Mouse (Mus musculus) intestine, embryonic 14.5 days (tissue): ENCODE measurements around the gene Fgf9. TPM values are rescaled to one million over a fixed set of nuclear protein-coding genes. Genes with fewer than 3 reads are reported as not detected.

Source experiments
- ATAC-seq: fragments of 200-750 bp; cut with Nextera tagmentation; replicated peaks from 2 replicates; pipeline ENCODE4 v1.8.0; 2017; ENCODE audit warnings: low read depth, moderate number of reproducible peaks, moderate TSS enrichment, moderate library complexity; ENCODE audit not compliant: low FRiP score, low TSS enrichment
- DNase-seq: peaks from one replicate; pipeline ENCODE4 v3.0.0-alpha.2; 2018; ENCODE audit warnings: low spot score
- H3K27ac ChIP-seq: fragments of 300-500 bp; sonication (generic); 2 replicates; pipeline ENCODE4 v1.5.1; 2014; ENCODE audit warnings: low read depth, mild to moderate bottlenecking, control low read depth
- H3K27me3 ChIP-seq: fragments of 300-500 bp; sonication (generic); replicated peaks from 2 replicates; pipeline ENCODE4 v1.6.1; 2014; ENCODE audit warnings: low read length, control low read depth; ENCODE audit not compliant: control insufficient read depth, insufficient read depth
- H3K36me3 ChIP-seq: fragments of 300-500 bp; sonication (generic); 2 replicates; pipeline ENCODE4 v1.6.1; 2014; ENCODE audit warnings: low read length, control low read depth; ENCODE audit not compliant: control insufficient read depth, insufficient read depth
- H3K4me1 ChIP-seq: fragments of 300-500 bp; sonication (generic); replicated peaks from 2 replicates; pipeline ENCODE4 v1.6.1; 2014; ENCODE audit warnings: low read length, control low read depth, mixed read lengths; ENCODE audit not compliant: control insufficient read depth, insufficient read depth
- H3K4me2 ChIP-seq: fragments of 300-500 bp; sonication (generic); 2 replicates; pipeline ENCODE4 v1.6.1; 2014; ENCODE audit warnings: low read length
- H3K4me3 ChIP-seq: fragments of 300-500 bp; sonication (generic); 2 replicates; pipeline ENCODE4 v1.5.1; 2014; ENCODE audit warnings: low read depth, low read length, control low read depth, mixed read lengths
- H3K9ac ChIP-seq: fragments of 300-500 bp; sonication (generic); 2 replicates; pipeline ENCODE4 v1.6.1; 2014; ENCODE audit warnings: mild to moderate bottlenecking, low read length
- H3K9me3 ChIP-seq: fragments of 300-500 bp; sonication (generic); 2 replicates; pipeline ENCODE4 v1.6.1; 2016; ENCODE audit warnings: low read length, control low read depth; ENCODE audit not compliant: control insufficient read depth
- WGBS: fragments of 180-500 bp; shearing (Covaris S2); extraction: QIAGEN DNeasy Blood & Tissue Kit; methylation state at CpG from one replicate; pipeline ENCODE4 v1.1.7; 2014; 5-methylcytosine and 5-hydroxymethylcytosine counted together
- polyA plus RNA-seq: library from polyadenylated mRNA; unstranded; fragments of >200 nt; fragmentation: Nextera tagmentation; extraction: Ambion mirVana; gene quantifications from 2 replicates; pipeline ENCODE4 v1.2.1, GENCODE M21; 2014

Gene Fgf9
- polyA plus RNA-seq, 1 experiment from 2014 or later: 21.1 TPM

DNA sequence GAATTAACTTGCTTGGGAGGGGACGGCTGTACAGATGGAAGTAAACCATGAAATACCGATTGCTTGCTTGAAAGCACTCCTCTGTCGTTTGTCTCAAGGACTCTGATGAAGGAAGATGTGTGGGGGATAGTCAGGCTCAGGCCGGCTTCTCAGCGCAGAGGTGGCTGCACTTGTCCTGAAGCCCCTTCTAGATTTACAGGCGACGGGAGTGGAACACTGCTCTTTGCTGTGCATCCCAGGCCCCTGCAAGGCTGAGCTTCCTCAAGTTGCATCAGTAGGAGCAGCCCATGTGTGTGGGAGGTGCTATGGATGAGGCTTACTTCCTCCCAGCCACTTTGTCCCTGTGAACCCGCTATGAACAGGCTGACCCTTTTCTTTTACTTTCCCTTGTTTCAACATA, 33.9 kb downstream of the Fgf9 start:
- no peak for ATAC-seq
- H3K4me3 ChIP-seq: no peak overlapping the region

DNA sequence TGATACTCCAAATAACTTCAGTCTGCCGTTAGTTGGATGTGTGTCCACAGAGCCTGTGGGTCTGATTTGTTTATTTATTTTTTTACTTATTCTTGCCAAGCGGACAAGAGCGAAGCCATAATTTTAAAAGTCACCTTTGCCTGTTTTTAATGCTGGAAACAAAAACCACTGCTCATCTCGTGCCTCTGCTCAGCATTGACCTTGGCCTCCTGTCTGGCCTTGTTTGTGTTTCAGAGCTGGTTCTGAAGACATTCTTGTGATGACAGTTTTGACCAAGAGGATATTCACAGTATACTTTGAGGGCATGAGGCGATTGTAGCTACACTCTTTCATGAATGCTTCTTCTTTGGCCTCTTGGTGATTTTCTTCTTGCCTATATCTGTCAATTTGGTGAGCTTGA, 35.2 kb downstream of the Fgf9 start:
- H3K4me2 ChIP-seq: no peak overlapping the region
- H3K36me3 ChIP-seq: no peaks in the 10 kb centered on the region
- no peak overlapping the region for H3K27ac ChIP-seq
- DNase-seq: no peak
- no peaks in the 10 kb centered on the region for H3K9me3 ChIP-seq
- no peak overlapping the region for H3K9ac ChIP-seq
- no peaks in the 10 kb centered on the region for H3K4me1 ChIP-seq
- no peak overlapping the region for H3K4me3 ChIP-seq
- ATAC-seq: no peak
- no peaks in the 10 kb centered on the region for H3K27me3 ChIP-seq
- WGBS: 67% methylated on average over 5 of the region's 5 CpGs

More for the DNA sequence above, 33.9 kb downstream of the Fgf9 start:
- Histone ChIP-seq H3K4me2 (no peak overlapping the region), H3K27me3 (no peaks in the 10 kb centered on the region), H3K9ac (no peak overlapping the region), H3K4me1 (no peaks in the 10 kb centered on the region), H3K36me3 (no peaks in the 10 kb centered on the region), H3K9me3 (no peaks in the 10 kb centered on the region), H3K27ac (no peak overlapping the region)
- WGBS: 54% methylated on average over 8 of the region's 8 CpGs
- DNase-seq: no peak

DNA sequence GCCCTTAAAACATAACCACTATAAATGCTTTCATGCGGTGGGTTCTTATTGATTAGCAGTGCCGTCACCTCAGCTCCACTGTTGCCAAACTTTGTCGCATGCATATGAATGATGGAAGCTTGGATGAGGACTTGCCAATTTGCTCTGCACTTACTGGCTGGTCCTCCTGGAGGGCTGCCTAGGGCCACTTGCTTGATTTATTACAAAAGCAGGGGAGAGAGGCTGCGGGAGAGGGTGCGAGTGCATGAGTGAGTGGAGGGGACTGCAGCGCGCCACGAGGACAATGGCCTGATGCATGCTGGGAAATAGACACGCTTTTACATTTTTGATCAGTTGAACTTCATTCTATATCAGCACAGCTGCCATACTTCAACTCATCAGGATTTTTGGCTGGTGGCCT, 39.3 kb downstream of the Fgf9 start:
- no peak for ATAC-seq
- Histone ChIP-seq H3K9me3 (no peaks in the 10 kb centered on the region), H3K4me2 (no peak overlapping the region), H3K4me1 (no peaks in the 10 kb centered on the region), H3K9ac (no peak overlapping the region), H3K4me3 (no peak overlapping the region), H3K27me3 (no peaks in the 10 kb centered on the region), H3K27ac (no peak overlapping the region), H3K36me3 (no peaks in the 10 kb centered on the region; the same call in 1 of the 2 replicates)
- 87% methylated on average over 9 of the region's 9 CpGs for WGBS
- DNase-seq: no peak

DNA sequence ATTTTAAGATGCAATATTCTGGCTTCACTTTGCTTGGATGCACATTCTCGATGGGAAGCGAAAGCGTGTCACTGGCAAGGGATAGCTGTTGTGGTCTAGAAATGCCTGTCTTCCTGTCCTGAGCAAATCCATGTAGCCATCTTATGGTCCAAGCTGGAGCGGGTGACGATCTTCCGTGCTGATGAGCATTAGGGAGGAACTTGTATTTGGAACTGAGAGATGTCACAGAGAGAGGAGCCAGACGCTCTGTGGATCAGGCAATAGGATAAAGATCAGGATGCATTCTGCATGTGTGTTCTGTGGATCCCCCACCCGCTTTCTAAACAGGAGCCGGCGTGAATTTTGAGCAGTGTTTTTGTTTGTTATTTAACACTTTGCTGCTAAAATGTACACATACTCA, 41.2 kb downstream of the Fgf9 start:
- Histone ChIP-seq H3K4me2 (no peak overlapping the region), H3K9ac (no peak overlapping the region), H3K27me3 (no peaks in the 10 kb centered on the region), H3K4me3 (no peak overlapping the region), H3K9me3 (no peaks in the 10 kb centered on the region), H3K4me1 (no peaks in the 10 kb centered on the region), H3K27ac (no peak overlapping the region), H3K36me3 (no peaks in the 10 kb centered on the region; the same call in 1 of the 2 replicates)
- WGBS: 88% methylated on average over 10 of the region's 10 CpGs
- DNase-seq: no peak
- no peak for ATAC-seq

DNA sequence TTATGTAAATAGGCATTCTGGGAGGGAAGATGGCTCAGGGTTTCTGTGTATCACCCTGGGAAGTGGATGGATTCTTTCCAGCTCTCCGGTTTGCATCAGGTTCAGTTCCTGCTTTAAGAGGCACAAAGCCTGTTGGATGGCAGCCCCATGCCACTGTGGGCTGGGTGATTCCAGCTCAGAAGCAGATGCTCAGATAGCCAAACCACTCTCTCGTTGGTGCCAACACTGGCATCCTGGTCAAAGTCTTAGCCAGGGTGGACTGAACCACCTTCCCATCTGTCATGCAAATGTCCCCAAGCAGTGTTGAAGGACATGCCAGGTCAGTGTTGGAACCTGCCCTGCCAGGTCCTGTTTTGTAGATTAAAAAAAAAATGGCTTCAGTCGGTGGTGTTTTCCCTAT, 42.0 kb downstream of the Fgf9 start:
- Histone ChIP-seq H3K9me3 (no peaks in the 10 kb centered on the region), H3K4me2 (no peak overlapping the region), H3K27me3 (no peaks in the 10 kb centered on the region), H3K27ac (no peak overlapping the region), H3K4me3 (no peak overlapping the region), H3K4me1 (no peaks in the 10 kb centered on the region), H3K36me3 (no peaks in the 10 kb centered on the region; the same call in 1 of the 2 replicates), H3K9ac (no peak overlapping the region)
- DNase-seq: no peak
- WGBS: 76% methylated on average over 3 of the region's 3 CpGs
- ATAC-seq: no peak

DNA sequence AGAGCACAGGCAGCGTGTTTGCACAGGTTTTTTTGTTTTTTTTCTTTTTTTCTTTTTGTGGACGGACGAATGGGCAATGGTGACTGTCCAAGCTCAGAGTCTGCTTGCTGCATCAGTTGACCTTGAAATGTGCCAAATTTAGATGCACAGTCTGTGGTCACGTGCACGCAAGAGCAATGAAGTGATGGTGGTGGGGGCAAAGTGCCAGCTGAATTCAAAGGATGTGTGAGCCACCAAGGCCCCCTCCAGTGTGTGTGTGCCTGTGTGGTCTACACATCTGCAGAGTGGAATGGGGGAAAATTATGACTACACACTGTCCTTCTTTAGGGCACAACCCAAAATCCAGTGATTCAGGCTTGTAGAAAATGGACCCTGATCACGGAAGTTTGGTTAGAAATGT, 42.8 kb downstream of the Fgf9 start:
- DNase-seq: no peak
- Histone ChIP-seq H3K27ac (no peak overlapping the region), H3K9me3 (no peaks in the 10 kb centered on the region), H3K27me3 (no peaks in the 10 kb centered on the region), H3K9ac (no peak overlapping the region), H3K4me2 (no peak overlapping the region), H3K36me3 (no peaks in the 10 kb centered on the region; the same call in 1 of the 2 replicates), H3K4me1 (no peaks in the 10 kb centered on the region), H3K4me3 (no peak overlapping the region)
- 68% methylated on average over 6 of the region's 6 CpGs for WGBS
- no peak for ATAC-seq

DNA sequence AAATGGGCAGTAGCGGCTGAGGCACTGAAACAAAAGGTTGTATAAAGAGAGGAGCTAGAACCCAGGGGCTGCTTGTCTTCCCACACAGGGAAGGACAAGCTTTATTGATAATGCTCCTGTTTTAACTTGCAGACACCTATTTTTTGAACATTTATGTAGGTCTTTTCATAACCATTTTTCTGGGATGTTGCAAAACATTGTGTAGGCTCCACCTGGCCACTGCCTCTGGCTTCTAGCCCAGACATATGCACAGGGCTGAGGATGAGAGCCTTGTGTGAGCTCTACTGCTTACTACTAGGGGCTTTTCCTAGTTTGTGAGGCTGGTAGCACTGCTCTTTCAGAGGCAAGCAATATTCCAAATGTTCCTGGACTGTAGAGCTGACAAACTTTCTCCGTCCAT, 43.8 kb downstream of the Fgf9 start:
- no peaks in the 10 kb centered on the region; the same call in 1 of the 2 replicates for H3K36me3 ChIP-seq
- 84% methylated on average over 2 of the region's 2 CpGs for WGBS
- no peak for ATAC-seq

DNA sequence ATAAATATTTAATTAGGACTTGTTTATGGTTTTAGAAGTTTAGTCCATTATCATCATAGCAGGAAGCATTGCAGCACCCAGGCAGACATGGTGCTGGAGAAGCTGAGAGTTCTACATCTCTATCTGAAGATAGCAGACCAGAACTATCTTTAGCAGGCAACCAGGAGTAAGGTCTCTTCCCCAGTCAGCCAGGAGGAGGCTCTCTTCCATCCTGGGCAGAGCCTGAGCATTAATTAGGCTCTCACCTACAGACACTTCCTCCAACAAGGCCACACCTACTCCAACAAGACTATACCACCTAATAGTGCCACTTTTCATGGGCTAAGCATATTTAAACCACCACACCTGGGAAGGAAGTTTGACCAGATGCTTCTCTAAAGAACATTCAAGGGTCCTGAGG, 54.3 kb downstream of the Fgf9 start:
- no peaks in the 10 kb centered on the region for H3K27me3 ChIP-seq
- H3K4me3 ChIP-seq: no peak overlapping the region
- H3K27ac ChIP-seq: no peak overlapping the region
- H3K4me2 ChIP-seq: no peak overlapping the region
- H3K4me1 ChIP-seq: no peaks in the 10 kb centered on the region
- no peak for ATAC-seq
- H3K9me3 ChIP-seq: no peaks in the 10 kb centered on the region
- no peak for DNase-seq
- no peak overlapping the region for H3K9ac ChIP-seq
- no peaks in the 10 kb centered on the region for H3K36me3 ChIP-seq

More for the DNA sequence above, 43.8 kb downstream of the Fgf9 start:
- no peak for DNase-seq
- Histone ChIP-seq H3K4me2 (no peak overlapping the region), H3K9me3 (no peaks in the 10 kb centered on the region), H3K9ac (no peak overlapping the region), H3K27me3 (no peaks in the 10 kb centered on the region), H3K4me3 (no peak overlapping the region), H3K4me1 (no peaks in the 10 kb centered on the region), H3K27ac (no peak overlapping the region)

DNA sequence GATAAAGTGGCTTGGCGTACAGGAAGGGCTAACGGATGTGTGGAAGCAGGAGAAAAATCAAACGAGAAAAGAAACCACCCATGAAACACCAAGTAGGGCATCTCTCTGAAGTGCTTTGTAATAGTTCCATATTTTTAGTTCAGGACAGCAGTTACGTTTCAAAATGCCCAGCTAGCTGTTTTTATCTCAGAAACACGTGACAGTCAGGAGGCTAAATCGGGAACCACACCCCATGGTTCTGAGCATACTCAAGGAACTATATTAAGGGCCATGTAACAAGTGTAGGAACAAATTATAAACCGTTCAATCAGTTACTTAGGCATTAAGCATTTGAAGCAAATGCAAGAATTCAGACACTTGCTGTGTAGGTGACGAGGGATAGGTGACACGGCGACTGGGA, 56.2 kb downstream of the Fgf9 start:
- WGBS: 90% methylated on average over 10 of the region's 10 CpGs
- H3K27ac ChIP-seq: no peak overlapping the region
- ATAC-seq: no peak

More for the DNA sequence above, 56.2 kb downstream of the Fgf9 start:
- H3K4me3 ChIP-seq: no peak overlapping the region
- H3K9ac ChIP-seq: no peak overlapping the region
- no peak for DNase-seq
- no peak overlapping the region for H3K4me2 ChIP-seq
- no peaks in the 10 kb centered on the region for H3K36me3 ChIP-seq
- H3K4me1 ChIP-seq: no peaks in the 10 kb centered on the region
- no peaks in the 10 kb centered on the region for H3K9me3 ChIP-seq
- H3K27me3 ChIP-seq: no peaks in the 10 kb centered on the region
